Mouse (Mus musculus) kidney, adult 2 months (tissue): ENCODE measurements around the gene Gm17087. TPM values are rescaled to one million over a fixed set of nuclear protein-coding genes. Genes with fewer than 3 reads are reported as not detected.

Experiments
- DNase-seq: peaks from one replicate; pipeline ENCODE4 v3.0.0; 2021
- H3K27ac ChIP-seq: fragments of 200-500 bp; 2 replicates; pipeline ENCODE4 v1.5.1; 2012; ENCODE audit warnings: low read depth, low read length, control low read depth, inconsistent platforms; ENCODE audit not compliant: insufficient read depth
- H3K27me3 ChIP-seq: fragments of 200-500 bp; replicated peaks from 2 replicates; pipeline ENCODE4 v1.6.1; 2012; ENCODE audit warnings: mild to moderate bottlenecking, moderate library complexity, low read length, inconsistent platforms; ENCODE audit not compliant: control insufficient read depth, insufficient read depth
- H3K36me3 ChIP-seq: fragments of 200-500 bp; 2 replicates; pipeline ENCODE4 v1.6.1; 2012; ENCODE audit warnings: mild to moderate bottlenecking, moderate library complexity, low read length, inconsistent platforms; ENCODE audit not compliant: control insufficient read depth, insufficient read depth
- H3K4me1 ChIP-seq: fragments of 200-500 bp; 2 replicates; pipeline ENCODE4 v1.6.1; 2011; ENCODE audit warnings: low read length; ENCODE audit not compliant: control insufficient read depth, insufficient read depth
- H3K4me3 ChIP-seq: fragments of 200-500 bp; 2 replicates; pipeline ENCODE4 v1.5.1; 2011; ENCODE audit warnings: mild to moderate bottlenecking, low read depth, low read length, control low read depth; ENCODE audit not compliant: insufficient read depth
- CTCF ChIP-seq: fragments of 200-500 bp; conservative IDR thresholded peaks from 2 replicates; pipeline ENCODE4 v1.5.1; 2011; ENCODE audit warnings: low read depth, mild to moderate bottlenecking, control low read depth, low read length, moderate library complexity, mixed read lengths; ENCODE audit not compliant: insufficient read depth, insufficient read length
- POLR2A ChIP-seq: fragments of 200-500 bp; IDR thresholded peaks from one replicate; pipeline ENCODE4 v1.6.1; 2011; ENCODE audit warnings: low read depth, low read length, control low read depth
- WGBS: fragments of 180-500 bp; shearing (Covaris S2); methylation state at CpG from one replicate; pipeline ENCODE4 v1.1.7; 2018; 5-methylcytosine and 5-hydroxymethylcytosine counted together
- polyA plus RNA-seq: library from polyadenylated mRNA; depleted of rRNA; stranded (reverse); fragments of >200 nt; gene quantifications from 2 replicates; pipeline ENCODE4 v1.2.3, GENCODE M21; 2012

Gene Gm17087
- polyA plus RNA-seq, 1 experiment: not detected

- H3K36me3 ChIP-seq: no peaks in the 10 kb centered on the region
- 77% methylated on average over 8 of the region's 8 CpGs for WGBS
- no peak for DNase-seq
- H3K27me3 ChIP-seq: no peaks in the 10 kb centered on the region
- H3K4me3 ChIP-seq: no peak overlapping the region
- H3K27ac ChIP-seq: no peak overlapping the region
- TF ChIP-seq POLR2A (no peak), CTCF (no peak)
- H3K4me1 ChIP-seq: no peaks in the 10 kb centered on the region
Observed at GRCm38 (mm10) chr17:8557926-8558325, 8.8 kb downstream of the Gm17087 start.

GRCm38 (mm10) chr17:8556223-8556622 is 10.5 kb downstream of the Gm17087 start:
- Histone ChIP-seq H3K4me3 (no peak overlapping the region), H3K27ac (no peak overlapping the region), H3K36me3 (no peaks in the 10 kb centered on the region), H3K27me3 (no peaks in the 10 kb centered on the region), H3K4me1 (no peaks in the 10 kb centered on the region)
- TF ChIP-seq CTCF (no peak), POLR2A (no peak)
- no peak for DNase-seq
- 72% methylated on average over 6 of the region's 6 CpGs for WGBS

- Histone ChIP-seq H3K4me3 (no peak overlapping the region), H3K27me3 (no peaks in the 10 kb centered on the region), H3K27ac (no peak overlapping the region), H3K4me1 (no peaks in the 10 kb centered on the region), H3K36me3 (no peaks in the 10 kb centered on the region)
- DNase-seq: no peak
- TF ChIP-seq CTCF: no peak
- TF ChIP-seq POLR2A: no peak
- 66% methylated on average over 9 of the region's 9 CpGs for WGBS
Observed at GRCm38 (mm10) chr17:8555785-8556184, 11.0 kb downstream of the Gm17087 start.

- no peaks in the 10 kb centered on the region for H3K4me1 ChIP-seq
- H3K27ac ChIP-seq: no peak overlapping the region
- H3K27me3 ChIP-seq: no peaks in the 10 kb centered on the region
- DNase-seq: no peak
- TF ChIP-seq CTCF (no peak), POLR2A (no peak)
- H3K4me3 ChIP-seq: no peak overlapping the region
- WGBS: 76% methylated on average over 6 of the region's 6 CpGs
- H3K36me3 ChIP-seq: no peaks in the 10 kb centered on the region
Observed at GRCm38 (mm10) chr17:8554219-8554618, 12.5 kb downstream of the Gm17087 start.

GRCm38 (mm10) chr17:8553601-8554000 is 13.1 kb downstream of the Gm17087 start:
- no peak for TF ChIP-seq CTCF
- no peak for TF ChIP-seq POLR2A
- Histone ChIP-seq H3K4me3 (no peak overlapping the region), H3K27me3 (no peaks in the 10 kb centered on the region), H3K4me1 (no peaks in the 10 kb centered on the region), H3K36me3 (no peaks in the 10 kb centered on the region), H3K27ac (no peak overlapping the region)
- 76% methylated on average over 3 of the region's 3 CpGs for WGBS
- DNase-seq: no peak

- no peak for DNase-seq
- H3K27ac ChIP-seq: no peak overlapping the region
- no peaks in the 10 kb centered on the region for H3K27me3 ChIP-seq
- H3K4me3 ChIP-seq: no peak overlapping the region
- WGBS: 72% methylated on average over 8 of the region's 8 CpGs
- no peak for TF ChIP-seq POLR2A
- no peak for TF ChIP-seq CTCF
- no peaks in the 10 kb centered on the region for H3K36me3 ChIP-seq
- no peaks in the 10 kb centered on the region for H3K4me1 ChIP-seq
Observed at GRCm38 (mm10) chr17:8552346-8553035, 14.3 kb downstream of the Gm17087 start.

GRCm38 (mm10) chr17:8551641-8552040 is 15.1 kb downstream of the Gm17087 start:
- TF ChIP-seq CTCF (no peak), POLR2A (no peak)
- Histone ChIP-seq H3K27me3 (no peaks in the 10 kb centered on the region), H3K4me1 (no peaks in the 10 kb centered on the region), H3K27ac (no peak overlapping the region), H3K4me3 (no peak overlapping the region), H3K36me3 (no peaks in the 10 kb centered on the region)
- WGBS: 71% methylated on average over 3 of the region's 3 CpGs
- no peak for DNase-seq
